Mouse (Mus musculus): ENCODE measurements around the gene Lrig3.

Lrig3 gene

DNA sequence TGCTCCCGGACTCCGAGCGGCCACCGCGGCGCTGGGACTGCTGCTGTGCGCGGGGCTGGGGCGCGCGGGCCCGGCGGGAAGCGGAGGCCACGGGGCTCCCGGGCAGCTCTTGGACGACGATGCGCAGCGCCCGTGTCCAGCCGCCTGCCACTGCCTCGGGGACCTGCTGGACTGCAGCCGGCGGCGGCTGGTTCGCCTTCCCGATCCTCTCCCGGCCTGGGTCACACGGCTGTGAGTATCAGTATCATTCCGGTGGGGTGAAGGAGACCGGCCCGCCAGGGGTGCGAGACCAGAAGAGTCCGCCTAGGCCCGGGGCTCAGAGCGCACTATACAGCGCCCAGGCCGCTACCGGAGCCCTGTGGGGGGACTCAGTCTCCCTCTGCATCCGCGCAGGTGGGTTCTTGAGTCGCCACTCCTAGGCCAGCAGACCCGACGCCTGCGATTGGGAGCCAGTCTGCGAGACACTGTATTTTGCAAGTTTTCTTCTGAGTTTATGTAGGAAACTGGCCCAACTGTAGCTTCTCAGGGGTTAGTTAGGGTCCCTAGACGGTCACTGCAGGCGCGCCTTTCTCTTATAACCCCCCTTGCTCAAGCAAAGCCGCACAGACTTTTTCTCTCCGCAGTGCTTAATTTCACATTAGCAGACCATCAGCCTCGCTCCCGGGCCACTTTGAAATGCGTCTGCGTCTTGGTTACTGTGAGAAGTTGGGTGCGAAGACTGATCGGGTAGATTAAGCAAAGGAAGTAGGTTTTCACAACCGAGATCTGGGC, 698 bp downstream of the Lrig3 start:
- DNase-seq, result no peak

DNA sequence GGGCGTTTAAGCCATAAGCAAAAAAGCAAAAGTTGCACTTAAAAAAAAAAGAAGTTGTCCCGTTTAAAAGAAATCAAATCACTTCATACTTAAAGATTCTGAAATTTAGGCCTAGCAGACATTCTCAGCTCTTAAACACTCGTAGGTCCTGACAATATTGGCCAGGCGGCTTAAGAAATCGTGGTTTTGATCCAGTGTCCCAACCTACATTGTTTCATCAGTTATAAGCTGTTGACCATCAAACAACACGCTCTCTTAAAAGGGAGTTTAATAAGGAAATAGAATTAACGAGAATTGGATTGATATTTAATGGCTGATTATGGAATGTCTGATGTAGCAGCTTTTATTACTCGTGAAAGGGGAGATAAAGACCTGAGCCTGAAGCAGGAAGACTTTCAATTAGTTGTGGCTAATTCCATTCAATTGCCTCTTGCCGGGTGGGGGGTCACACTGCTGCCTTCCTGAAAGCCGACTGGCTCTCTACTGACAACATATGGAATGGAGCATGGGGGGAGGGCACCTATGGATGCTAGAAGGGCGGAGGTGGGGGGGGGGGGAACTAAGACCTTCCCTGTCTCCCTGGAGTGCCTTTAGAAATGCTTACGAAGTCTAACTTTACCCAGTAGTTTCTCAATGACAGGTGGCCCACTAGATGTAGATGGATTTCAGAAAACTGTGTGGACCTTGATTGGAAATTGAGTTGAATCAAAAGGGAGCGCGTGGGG, 1.6 kb downstream of the Lrig3 start:
- no peak for DNase-seq

DNA sequence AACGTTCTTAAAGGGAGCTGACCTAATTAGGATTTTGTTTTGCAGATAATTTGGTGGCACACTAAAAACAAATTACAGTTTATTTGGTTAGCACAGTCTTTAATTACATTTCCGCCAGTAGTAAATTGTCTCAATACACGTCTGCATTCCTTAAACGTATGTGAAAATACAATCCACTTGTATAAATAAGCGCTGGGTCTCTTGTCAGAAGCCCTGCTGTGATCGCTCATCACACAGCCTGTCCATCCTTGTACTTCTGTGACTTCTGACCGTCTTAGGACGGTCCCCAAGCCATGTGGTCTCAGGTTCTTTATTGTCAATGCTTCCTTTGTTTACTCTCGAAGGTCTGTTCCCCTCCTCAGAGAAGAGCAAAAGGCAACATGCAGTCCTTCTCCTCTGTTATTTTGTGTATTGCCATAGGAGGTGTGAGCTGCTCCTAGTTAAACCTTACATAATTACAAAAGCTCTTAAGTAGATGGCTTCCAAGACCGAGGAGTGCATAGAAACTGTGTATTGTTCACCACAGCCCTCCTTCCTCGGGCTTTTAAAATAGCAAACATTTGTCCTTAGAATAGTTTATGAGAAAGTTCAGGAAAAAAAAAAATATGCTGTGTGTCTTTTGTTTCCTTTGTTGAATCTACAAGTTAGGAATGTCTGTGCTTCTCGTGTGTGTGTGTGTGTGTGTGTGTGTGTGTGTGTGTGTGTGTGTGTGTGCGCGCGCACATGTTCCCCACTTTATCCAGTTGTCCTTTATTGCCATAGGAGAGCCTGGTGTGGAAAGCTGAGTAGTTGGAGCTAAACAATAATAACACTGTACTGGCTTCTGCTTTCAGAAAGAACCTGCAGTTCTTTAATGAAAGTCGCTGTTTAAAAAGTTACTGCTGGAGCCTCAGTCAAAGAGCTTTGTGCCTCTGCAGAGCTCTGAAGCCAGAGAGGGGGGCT, 2.5 kb downstream of the Lrig3 start:
- DNase-seq, result no peak

DNA sequence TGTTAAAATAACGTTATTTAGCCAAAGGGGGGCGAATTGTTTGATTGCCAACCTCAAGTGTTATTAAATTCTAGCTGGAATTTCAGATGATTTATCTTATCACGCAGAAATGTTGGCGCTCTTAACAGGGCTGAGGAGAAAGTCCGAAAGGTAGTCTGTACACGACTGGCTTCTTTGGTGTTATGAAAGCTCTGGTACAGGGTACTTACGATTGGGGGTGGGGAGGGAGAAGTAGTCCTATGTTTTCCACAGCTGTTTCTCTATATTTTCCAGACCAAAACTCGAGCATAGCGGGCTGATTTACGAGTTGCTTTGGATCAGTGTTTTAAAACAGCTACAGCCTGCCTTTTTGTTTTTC, 3.1 kb downstream of the Lrig3 start:
- no peak for DNase-seq

DNA sequence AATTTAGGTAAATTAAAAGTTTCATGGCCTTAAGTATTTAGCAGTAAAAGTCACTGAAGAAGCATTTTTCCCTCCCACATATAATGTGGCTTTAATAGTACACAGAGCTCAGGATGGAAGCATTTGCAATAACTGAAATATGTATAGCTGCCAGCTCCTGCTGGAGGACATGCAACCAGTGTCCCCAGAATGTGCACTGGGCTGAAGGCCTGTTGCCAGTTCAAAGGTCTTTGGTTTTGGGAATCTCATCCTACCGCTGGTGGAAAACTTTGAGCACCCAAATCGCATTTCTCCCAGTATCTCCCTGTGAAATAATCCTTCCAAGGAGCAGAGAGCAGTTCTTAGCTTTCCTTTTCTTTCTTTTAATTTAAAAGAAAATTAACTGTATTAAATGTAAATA, 4.1 kb downstream of the Lrig3 start:
- no peak for DNase-seq

DNA sequence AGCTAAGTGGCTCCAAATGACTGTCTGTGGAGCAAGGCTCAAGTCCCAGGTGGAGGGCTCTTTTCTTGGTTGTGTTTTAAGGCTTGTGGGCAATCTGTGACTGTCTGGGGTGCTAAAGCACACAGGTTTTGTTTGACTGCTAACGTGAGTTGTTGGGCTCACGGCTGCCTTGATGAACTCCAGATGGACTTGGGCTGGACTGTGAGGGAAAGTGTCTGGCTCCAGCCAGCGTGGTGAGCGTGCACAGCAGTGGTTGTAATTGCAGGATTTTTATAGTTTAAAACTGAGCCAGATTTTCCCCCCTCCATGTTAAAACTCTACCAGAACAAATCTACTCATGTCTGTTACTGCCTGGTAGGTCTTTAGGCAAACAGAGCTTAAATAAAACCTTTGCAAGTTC, 4.5 kb downstream of the Lrig3 start:
- no peak for DNase-seq

DNA sequence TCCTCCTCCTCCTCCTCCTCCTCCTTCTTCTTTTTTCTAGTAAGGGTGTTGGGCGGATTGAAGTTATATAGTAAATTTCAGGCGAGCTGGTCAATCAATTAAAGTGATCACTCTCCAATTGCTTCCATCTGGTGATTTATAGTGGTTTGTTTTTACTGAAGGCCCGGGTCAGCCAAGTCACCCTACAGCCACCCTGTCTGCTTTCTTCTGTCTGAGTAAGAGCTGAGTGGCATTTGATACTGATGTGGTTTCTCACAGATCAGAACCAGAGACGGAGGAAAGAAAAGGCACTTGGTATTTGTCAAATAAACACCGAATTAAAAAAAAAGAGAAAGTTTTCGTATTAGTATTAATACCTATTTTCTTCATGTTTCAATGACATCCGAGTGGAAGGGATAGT, 7.8 kb downstream of the Lrig3 start:
- DNase-seq, result no peak

DNA sequence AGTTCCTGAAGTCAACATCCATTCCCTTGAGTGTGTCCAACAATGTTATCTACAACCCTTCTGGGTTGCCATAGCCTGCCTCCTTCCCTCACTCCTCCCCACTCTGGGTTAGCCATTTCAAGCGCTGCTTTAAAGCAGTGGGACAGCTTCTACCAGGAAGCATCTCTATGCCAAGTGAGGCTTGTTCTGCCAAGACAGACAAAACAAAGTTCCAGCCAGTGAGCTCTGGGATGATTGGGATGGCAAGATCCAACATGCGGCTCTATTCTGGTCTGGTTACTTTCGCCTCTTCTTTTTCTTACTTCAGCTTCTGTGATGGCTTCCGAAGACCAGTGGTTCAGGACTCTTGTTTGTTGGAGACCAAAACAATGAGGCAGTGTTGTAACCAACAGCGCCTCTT, 16.0 kb downstream of the Lrig3 start:
- no peak for DNase-seq

DNA sequence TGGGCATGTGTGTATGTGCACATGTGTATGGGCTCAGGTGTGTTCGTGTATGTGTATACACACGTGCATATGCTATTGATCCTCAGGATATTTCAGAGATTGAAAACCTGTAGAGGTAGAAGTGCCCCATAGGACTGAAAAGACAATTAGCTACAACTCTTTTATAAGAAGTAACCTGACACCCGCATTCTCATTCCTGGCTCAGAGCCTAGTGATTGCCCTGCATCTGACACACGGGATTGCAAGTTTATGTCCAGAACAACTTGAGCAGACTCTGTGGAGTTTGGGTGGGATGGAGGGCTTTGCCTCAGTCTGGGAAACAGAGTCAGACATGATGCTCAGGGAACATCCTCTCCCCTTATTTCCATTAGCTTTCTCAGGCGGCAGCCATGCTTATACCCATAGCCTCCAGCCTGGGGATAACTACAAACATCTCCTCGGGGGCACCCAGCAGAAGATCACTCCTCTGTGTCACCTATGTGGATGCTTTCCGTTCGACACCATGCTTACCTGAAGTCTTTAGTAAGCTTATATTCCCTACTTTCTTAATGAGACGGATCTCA, 18.6 kb downstream of the Lrig3 start:
- no peak for DNase-seq

DNA sequence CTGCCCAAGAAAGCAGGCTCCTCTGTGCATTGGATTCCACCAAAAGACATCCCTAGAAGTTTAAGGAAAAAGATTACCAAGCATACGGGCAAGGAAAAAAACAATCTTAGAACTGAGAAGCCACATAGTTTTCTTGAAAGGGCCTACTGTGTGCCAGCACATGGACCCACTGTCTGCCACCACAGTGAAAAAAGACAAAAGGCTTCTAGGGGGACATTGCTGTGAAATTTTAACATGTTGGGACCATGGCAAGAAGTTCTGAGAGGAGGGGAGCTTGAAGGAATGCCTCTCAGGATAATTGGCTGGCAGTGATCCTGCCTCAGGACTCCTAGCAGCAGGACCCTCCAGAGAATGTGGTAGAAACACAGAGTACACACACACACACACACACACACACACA, 19.8 kb downstream of the Lrig3 start:
- DNase-seq, result no peak

DNA sequence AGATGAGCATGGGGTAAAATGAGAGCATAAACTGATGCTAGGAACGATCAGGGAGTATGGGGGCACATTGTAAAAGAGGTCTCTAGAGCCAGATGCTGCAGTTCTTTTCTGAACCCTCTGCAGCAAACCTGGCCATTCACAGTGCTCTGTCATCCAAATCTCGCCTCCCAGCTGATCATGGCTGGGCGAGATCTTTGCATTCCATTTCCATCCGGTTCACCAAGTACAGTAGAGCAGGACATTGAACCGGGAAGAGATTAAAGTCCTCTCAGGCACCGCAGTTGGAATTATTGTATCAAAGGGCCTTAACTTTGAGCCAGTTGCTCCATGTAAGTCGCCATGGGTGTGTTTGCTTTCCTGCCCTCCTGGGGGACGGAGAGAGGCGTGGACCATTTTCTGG, 20.5 kb downstream of the Lrig3 start:
- no peak for DNase-seq

DNA sequence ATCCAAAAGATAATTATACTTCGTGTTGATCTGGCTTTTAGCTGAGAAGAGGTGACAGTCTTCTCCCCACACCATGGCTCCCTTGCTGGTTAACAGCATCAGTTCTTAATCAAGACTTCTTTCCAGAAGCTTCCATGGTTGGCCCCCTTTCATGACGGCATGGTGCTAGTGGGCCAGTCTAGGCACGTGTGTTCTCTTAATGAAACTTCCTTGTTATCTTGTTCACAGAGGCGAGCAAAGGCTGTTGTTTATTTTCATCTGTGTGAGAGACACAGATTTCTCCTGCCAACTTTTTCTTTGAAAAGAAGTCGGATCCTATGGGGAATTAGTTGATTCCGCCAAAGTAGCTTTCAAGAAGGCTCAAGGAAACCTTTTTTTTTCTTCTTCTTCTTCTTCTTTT, 21.3 kb downstream of the Lrig3 start:
- no peak for DNase-seq

DNA sequence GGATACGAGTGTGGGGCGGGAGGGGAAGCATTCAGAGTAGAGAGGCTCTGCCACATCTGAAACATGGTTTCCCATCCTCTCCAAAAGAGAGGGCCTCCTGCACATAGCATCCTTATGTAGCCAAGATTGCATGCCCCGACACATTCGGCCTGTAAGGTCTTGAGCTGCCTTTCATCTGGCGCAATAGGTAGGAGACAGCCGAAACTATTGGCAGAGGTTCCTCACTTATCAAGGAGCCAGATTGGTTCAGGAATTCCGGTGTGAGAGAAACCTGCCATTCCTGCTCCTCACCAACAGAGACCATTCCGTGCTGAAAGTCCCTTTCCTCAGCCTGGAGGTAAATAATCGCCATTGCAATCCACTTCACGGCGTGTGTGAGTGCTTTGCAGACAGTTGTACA, 22.1 kb downstream of the Lrig3 start:
- DNase-seq, result no peak

DNA sequence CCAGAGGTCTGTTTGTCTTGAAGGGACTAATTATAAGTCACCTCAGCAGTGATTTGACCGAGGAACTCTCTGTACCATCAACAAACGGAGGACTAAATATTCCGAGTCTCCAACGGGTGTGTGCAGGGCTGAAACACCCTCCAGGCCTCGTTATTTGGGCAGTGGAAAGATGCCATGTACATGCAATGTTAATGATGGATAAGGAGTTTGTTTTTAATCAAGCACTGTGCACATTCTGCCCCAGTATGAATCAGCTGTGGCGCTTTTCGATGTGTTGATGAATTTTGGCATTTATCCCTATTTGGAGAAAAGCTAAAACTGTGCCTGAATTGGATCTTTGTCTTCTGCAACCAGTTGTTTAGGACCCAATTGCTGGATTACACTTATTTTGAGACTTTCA, 23.9 kb downstream of the Lrig3 start:
- DNase-seq, result no peak

DNA sequence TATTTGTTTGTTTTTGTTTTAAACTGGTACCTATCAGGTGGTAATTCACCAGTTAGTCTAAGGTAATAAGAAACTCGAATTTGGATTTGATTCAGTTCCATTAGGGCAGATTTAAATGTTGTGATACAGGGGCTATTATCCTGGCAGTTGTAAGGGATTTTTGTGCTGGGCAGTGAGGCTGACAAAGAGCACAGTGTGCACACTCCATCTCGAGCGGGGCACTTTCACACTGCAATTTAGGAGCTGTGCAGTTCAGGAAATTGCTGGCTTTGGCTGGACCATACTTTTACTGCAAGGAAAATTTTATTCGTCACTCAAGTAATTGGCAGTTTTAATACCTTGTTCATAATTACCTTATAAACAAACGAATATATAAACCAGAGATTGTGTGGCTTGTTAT, 24.4 kb downstream of the Lrig3 start:
- DNase-seq, result no peak

DNA sequence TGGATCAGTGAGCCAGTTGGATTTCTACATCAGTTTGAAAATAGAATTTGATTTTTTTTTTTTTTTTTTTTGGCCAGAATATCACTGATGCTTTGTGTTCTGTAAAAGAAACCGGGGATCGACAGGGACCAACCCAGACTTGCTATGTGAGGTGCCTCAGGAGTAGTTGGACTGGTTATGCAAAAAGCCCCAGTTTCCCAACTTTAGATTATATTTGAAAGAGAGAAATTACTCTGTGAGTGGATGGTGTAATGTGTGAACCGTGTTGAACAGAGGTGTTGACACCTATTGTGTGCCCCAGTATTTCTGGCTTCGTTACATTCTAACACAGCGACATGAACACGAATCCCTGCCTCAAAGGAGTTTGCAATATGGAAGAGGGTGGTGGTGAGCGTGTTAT, 25.9 kb downstream of the Lrig3 start:
- no peak for DNase-seq

DNA sequence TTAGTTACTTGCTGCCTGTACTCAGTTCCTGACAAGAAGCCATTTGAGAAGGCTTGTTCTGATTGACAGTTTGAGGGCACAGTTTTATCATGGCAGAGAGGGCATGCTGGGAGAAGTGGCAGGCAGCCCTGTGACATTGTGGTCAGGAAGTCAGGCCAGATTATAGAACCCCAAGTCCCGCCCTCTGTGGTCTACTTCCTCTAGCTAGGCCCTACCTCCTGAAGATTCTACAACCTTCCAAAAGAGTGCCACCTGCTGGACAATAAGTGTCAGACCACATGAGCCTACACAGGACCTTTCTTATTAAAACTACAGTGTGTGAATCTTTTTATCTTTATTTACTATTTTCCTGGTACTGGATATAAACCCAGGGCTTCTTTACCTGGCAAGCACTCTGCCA, 28.9 kb downstream of the Lrig3 start:
- DNase-seq, result no peak

DNA sequence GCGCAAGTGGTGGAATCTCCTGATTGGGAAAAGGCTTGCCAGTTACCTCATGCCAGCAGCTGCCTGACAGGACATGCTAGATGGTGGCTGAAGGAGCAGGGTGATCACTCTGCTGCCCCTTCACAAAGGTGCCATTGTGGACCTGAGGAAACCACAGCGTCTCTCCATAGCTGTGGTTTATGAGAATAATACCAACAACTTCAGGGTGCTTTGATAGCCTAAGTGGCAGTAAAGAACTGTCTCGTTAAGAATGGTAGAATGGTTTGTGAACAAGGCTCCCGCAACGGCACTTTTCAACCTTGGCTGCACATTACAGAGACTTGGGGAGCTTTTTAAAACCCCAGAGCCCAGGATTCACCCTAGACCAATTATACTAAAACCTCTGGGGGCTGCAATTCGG, 29.7 kb downstream of the Lrig3 start:
- no peak for DNase-seq

DNA sequence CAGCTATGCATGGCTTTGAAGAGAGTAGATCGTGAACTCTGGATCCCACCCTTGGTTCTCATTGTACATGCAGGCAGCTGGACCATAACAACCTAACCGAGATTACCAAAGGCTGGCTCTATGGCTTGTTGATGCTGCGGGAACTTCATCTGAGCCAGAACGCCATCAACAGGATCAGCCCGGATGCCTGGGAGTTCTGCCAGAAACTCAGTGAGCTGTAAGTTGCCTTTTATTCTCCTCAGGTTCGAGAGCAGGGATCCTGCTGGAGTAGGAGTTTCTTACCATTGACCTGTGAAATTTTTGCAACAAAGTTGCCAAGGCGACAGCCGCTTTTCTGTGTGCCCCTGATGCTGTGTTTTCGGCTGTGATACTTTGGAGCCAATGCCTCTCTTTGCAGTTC, 31.0 kb downstream of the Lrig3 start:
- DNase-seq, result no peak

DNA sequence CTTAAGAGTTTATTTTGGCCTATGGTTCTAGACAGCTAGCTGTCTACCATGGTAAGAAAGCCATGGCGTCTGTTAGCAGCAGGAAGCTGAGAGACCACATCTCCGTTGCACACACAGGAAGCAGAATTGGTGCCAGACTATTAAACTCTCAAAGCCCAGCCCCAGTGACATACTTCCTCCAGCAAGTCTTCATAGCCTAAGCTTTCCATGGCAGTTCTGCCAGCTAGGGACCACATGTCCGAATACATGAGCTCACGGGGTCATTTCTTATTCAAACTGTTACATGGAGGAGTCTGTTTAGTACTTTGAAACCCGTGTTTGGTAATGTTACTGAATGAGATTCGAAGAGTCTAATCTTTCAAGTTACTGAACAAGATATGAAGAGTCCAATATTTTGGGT, 33.6 kb downstream of the Lrig3 start:
- no peak for DNase-seq

DNA sequence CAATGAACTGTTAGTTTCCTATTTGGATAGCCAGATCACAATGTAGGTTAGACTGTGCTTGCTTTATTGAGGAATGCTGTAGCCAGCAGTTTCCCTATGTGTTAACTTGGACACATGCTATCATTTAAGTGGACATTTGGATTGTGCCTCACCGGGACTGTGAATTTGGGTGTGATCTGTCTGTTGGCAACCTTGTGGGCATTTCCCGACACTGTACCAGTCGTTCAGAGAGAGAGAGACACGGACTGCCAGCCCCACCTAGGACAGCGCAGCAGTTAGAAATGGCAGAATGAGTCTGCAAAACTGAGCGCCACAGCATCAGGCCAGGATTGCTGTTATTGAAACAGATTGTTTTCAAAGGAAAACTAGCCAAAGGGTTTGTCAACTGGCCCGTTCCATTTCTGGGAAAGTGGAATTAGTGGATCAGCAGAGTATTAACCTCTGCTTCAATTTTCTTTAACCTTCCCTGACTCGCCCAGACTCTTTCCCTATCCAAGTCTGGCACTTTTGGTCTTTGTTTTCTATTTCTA, 35.0 kb downstream of the Lrig3 start:
- DNase-seq, result no peak

DNA sequence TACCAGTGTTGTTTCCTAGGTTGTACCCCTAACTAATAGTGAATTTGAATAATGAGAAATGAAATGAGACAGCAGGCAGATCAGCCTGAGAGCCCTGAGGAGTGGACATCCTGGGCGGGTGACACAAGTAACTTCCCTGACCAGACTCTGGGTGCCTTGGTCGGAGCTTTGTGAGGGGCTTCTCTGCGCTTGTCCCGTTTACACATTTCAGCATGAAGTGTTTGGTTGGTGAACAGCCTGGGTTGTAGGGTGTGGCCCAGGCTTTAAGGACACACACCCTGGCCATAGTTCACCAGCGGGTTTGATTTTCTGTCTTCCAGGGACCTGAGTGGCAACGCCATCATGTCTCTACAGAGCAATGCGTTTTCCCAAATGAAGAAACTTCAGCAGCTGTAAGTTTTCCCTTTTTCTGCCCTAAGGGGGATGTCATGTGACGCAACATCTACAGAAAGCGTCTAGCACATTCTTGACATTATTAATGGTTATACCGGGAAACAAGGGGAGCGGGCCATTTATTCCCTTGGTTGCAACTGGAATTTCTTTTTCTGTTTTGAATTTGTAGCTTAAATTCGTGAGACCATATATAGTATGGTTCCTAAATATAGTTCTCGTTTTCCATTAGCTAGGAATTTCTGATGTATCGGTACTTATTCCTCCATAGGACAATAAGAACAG, 36.2 kb downstream of the Lrig3 start:
- no peak for DNase-seq
